Mouse (Mus musculus) heart, postnatal 0 days (tissue): ENCODE results near the gene Cobll1.

Experiments used
- CTCF ChIP-seq: IDR thresholded peaks from 2 replicates; pipeline ENCODE4 v1.5.1; 2016; ENCODE audit warnings: antibody characterized with exemption, control low read depth, low read depth
- EP300 ChIP-seq: IDR thresholded peaks from 2 replicates; pipeline ENCODE4 v1.6.1; 2016; ENCODE audit warnings: antibody characterized with exemption, low read depth

DNA sequence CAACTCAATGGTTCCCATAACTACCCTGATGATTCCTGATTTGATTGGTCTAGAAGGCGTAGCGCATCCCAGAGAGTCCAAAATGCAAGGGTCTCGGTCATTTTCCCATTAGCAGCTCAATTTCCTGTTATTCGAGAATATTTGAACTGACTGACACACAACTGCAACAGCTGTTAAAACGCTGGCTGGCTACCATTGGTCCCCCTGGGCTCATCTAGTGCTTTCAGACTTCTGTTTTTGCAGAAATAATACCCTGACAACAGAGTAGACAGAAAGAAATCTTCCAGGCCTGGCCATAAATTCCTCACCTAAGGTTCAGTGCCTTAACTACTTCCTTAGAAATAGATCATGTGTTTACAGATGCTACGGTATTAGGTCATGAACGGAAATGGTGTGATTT, 10.8 kb downstream of the Cobll1 start:
- TF ChIP-seq CTCF (no peak), EP300 (no peak)
